Mouse (Mus musculus) embryonic fibroblast, embryonic 13.5 days (primary cell): Measurements from ENCODE around the gene Bicdl2.

Experiments
- CTCF ChIP-seq: IDR thresholded peaks from 2 replicates; pipeline ENCODE4 v1.5.1; 2011; ENCODE audit warnings: mild to moderate bottlenecking, control low read depth, low read length, moderate library complexity, borderline replicate concordance; ENCODE audit not compliant: insufficient read depth
- POLR2A ChIP-seq: IDR thresholded peaks from 2 replicates; pipeline ENCODE4 v1.6.1; 2011; ENCODE audit warnings: low read depth, mild to moderate bottlenecking, control low read depth, low read length, moderate library complexity

- no peak for TF ChIP-seq CTCF
- TF ChIP-seq POLR2A, result no peak
Observed at GRCm38 (mm10) chr17:23683856-23684672, 23.8 kb downstream of the Bicdl2 start, which contains the start of gene Cldn9.
